Mouse (Mus musculus) lung, embryonic 14.5 days (tissue): ENCODE results near the gene Fhad1. TPM values are rescaled to one million over a fixed set of nuclear protein-coding genes. Genes with fewer than 3 reads are reported as not detected.

Source experiments
- ATAC-seq: fragments of 200-750 bp; cut with Nextera tagmentation; 2 replicates; pipeline ENCODE4 v1.8.0; 2017; ENCODE audit warnings: mild to moderate bottlenecking, moderate TSS enrichment, moderate library complexity; ENCODE audit not compliant: insufficient read depth
- DNase-seq: peaks from one replicate; pipeline ENCODE4 v3.0.0-alpha.2; 2015
- H3K27ac ChIP-seq: fragments of 300-500 bp; sonication (generic); 2 replicates; pipeline ENCODE4 v1.5.1; 2014; ENCODE audit warnings: low read depth, mild to moderate bottlenecking, moderate library complexity
- H3K27me3 ChIP-seq: fragments of 300-500 bp; sonication (generic); 2 replicates; pipeline ENCODE4 v1.6.1; 2014; ENCODE audit warnings: low read length, control low read depth; ENCODE audit not compliant: insufficient read depth
- H3K36me3 ChIP-seq: fragments of 300-500 bp; sonication (generic); 2 replicates; pipeline ENCODE4 v1.6.1; 2014; ENCODE audit warnings: control low read depth; ENCODE audit not compliant: insufficient read depth
- H3K4me1 ChIP-seq: fragments of 300-500 bp; sonication (generic); 2 replicates; pipeline ENCODE4 v1.6.1; 2014; ENCODE audit warnings: antibody characterized with exemption, control low read depth; ENCODE audit not compliant: insufficient read depth
- H3K4me2 ChIP-seq: fragments of 300-500 bp; sonication (generic); 2 replicates; pipeline ENCODE4 v1.6.1; 2014; ENCODE audit warnings: mild to moderate bottlenecking
- H3K4me3 ChIP-seq: fragments of 300-500 bp; sonication (generic); 2 replicates; pipeline ENCODE4 v1.5.1; 2014; ENCODE audit warnings: low read depth, low read length
- H3K9ac ChIP-seq: fragments of 300-500 bp; sonication (generic); 2 replicates; pipeline ENCODE4 v1.6.1; 2014
- H3K9me3 ChIP-seq: fragments of 300-500 bp; sonication (generic); 2 replicates; pipeline ENCODE4 v1.6.1; 2016; ENCODE audit warnings: low read depth, low read length, control low read depth
- CTCF ChIP-seq: IDR thresholded peaks from 2 replicates; pipeline ENCODE4 v1.5.1; 2016; ENCODE audit warnings: antibody characterized with exemption, low read depth
- WGBS: fragments of 180-500 bp; shearing (Covaris S2); extraction: QIAGEN DNeasy Blood & Tissue Kit; methylation state at CpG from one replicate; pipeline ENCODE4 v1.1.7; 2014; 5-methylcytosine and 5-hydroxymethylcytosine counted together
- polyA plus RNA-seq: library from polyadenylated mRNA; unstranded; fragments of >200 nt; fragmentation: Nextera tagmentation; extraction: Ambion mirVana; gene quantifications from 2 replicates; pipeline ENCODE4 v1.2.1, GENCODE M21; 2014

Gene Fhad1
- polyA plus RNA-seq, 1 experiment from 2014 or later, result 1.4 TPM

DNA sequence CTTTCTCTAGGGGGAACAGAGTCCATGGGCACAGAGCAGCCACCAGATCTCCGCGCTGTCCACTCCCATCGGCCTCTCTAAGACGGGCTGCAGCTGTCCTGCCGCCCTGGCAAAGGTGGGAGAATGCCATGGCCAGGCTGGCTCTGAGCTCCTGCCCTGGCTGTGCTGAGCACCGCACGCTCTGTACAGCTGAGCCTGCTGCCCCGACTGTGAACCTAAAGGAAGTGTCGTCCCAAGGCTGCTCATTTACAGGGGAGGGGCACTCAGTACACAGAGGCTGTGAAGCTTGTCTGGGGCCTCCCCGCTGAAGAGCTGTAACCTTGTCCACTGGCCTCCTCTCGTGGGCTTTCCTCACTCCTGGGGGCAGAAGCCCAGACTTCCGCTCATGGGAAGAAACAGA lies 29.6 kb upstream of the Fhad1 start:
- Histone ChIP-seq H3K9me3 (no peaks in the 10 kb centered on the region), H3K27me3 (no peaks in the 10 kb centered on the region), H3K4me1 (peaks cover 3% of the 10 kb centered on the region; the same call in 1 of the 2 replicates), H3K27ac (no peak overlapping the region), H3K4me2 (no peak overlapping the region), H3K36me3 (no peaks in the 10 kb centered on the region), H3K4me3 (no peak overlapping the region), H3K9ac (no peak overlapping the region)
- peak; percentile 34 for DNase-seq
- ATAC-seq, result peak; percentile 39; the same call in 1 of the 2 replicates
- TF ChIP-seq CTCF, result no peak
- 37% methylated on average over 12 of the region's 12 CpGs for WGBS

DNA sequence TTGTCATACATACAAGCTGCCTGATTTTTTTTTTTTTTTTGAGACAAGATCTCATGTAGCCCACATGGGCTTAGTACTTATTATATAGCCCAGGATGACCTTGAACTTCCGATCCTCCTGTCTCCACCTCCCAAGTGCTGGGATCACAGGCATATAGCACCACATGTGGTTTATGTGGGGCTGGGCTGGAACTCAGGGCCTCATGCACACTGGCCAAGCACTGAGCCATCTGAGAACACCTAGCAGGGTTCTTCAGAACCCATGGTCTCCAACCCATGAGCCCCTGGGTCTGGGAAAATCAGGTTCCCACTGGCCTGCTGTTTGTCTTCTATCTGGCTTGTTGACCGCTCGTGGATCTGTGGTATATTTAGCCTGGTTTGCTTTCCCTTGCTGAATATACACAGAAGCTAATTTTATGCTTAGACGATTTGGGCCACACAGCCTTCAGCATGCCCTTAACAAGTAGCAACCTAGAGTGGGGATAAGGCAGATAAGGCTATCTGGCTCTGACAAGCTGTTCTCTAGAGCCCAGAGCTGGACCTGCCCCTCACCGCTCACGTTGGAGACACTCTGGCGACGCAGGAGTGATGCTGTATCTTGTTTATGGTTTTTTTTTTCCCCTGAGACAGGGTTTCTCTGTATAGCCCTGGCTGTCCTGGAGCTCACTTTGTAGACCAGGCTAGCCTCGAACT lies 24.9 kb upstream of the Fhad1 start:
- Histone ChIP-seq H3K9ac (no peak overlapping the region), H3K27ac (no peak overlapping the region), H3K4me3 (no peak overlapping the region), H3K9me3 (no peaks in the 10 kb centered on the region), H3K36me3 (no peaks in the 10 kb centered on the region), H3K4me1 (peaks cover 3% of the 10 kb centered on the region; the same call in 1 of the 2 replicates), H3K27me3 (no peaks in the 10 kb centered on the region), H3K4me2 (no peak overlapping the region)
- ATAC-seq (no peak), DNase-seq (no peak)
- TF ChIP-seq CTCF, result no peak
- 79% methylated on average over 9 of the region's 9 CpGs for WGBS

DNA sequence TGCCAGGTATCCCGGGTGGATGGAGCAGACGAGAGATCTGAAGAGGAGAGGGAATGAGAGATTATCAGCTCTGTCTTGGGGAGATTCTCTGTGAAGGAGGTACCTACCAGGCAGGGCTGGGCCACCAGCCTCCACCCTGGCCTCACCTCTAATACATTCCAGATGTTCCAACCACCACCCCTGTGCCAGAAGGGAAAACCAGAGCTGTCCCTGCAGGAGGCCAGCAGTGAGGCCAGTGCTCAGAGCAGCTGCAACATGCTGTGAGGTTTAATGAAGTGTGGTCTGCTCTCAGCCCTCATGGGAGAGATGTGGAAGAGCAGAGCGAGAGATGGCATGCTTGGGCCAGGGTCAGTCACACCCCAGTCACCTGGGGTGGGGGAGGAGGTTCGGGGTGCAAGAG lies 23.0 kb upstream of the Fhad1 start:
- no peak overlapping the region for H3K9ac ChIP-seq
- DNase-seq, result no peak

DNA sequence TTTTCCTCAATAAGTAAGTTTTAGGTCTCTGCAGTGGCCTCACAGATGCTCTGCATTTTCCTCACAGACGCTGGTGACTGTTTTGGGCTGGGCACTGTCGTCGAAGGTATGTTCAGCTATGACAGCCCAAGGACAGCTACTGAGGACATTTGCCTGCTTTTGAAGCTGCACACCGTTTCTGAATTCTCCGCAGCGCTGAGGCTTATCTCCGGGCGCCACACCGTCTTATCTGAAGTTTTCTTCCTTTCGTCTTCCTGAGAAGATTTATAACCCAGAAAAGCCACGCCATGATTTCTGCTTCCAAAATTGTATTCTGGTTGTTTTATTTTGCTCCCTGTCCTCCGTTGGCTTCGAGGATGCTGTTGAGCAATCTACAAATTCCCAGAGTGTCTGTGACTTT lies 13.7 kb upstream of the Fhad1 start:
- no peak overlapping the region for H3K27ac ChIP-seq
- WGBS, result 33% methylated on average over 13 of the region's 13 CpGs
- TF ChIP-seq CTCF, result no peak
- H3K9me3 ChIP-seq, result no peaks in the 10 kb centered on the region
- 0 out of 2 replicates have a peak, but pooled peaks cover 4% of the 10 kb centered on the region for H3K36me3 ChIP-seq
- no peaks in the 10 kb centered on the region for H3K4me1 ChIP-seq
- H3K4me3 ChIP-seq, result no peak overlapping the region
- no peak for DNase-seq
- H3K9ac ChIP-seq, result no peak overlapping the region
- H3K27me3 ChIP-seq, result no peaks in the 10 kb centered on the region
- ATAC-seq, result no peak
- H3K4me2 ChIP-seq, result no peak overlapping the region

More for the DNA sequence above, 23.0 kb upstream of the Fhad1 start:
- ATAC-seq, result no peak
- no peak for TF ChIP-seq CTCF
- Histone ChIP-seq H3K9me3 (no peaks in the 10 kb centered on the region), H3K27ac (no peak overlapping the region), H3K27me3 (no peaks in the 10 kb centered on the region), H3K4me3 (no peak overlapping the region), H3K4me1 (no peaks in the 10 kb centered on the region), H3K36me3 (no peaks in the 10 kb centered on the region), H3K4me2 (no peak overlapping the region)
- 55% methylated on average over 4 of the region's 4 CpGs for WGBS

DNA sequence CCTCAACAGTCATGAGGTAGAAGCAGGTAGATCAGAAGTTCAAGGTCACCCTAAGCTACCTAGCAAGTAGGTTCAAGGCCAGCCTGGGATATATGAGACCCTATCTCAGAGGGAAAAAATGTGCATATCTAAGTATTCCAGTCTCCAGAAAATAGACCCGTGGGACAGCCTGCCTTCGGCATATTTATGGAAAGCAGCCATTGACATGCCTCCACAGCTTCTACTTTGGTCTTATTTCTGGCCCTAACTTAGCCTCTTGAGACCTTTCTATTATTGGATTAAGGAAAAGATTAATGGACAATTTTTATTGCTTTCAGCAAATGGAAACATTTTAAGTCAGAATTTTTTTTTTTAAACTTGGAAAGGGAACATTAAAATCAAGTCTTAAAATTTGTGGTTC lies 12.1 kb upstream of the Fhad1 start:
- Histone ChIP-seq H3K27ac (no peak overlapping the region), H3K27me3 (no peaks in the 10 kb centered on the region), H3K4me3 (no peak overlapping the region), H3K4me1 (no peaks in the 10 kb centered on the region), H3K9ac (no peak overlapping the region), H3K9me3 (no peaks in the 10 kb centered on the region), H3K4me2 (no peak overlapping the region), H3K36me3 (0 out of 2 replicates have a peak, but pooled peaks cover 4% of the 10 kb centered on the region)
- TF ChIP-seq CTCF, result no peak
- no peak for ATAC-seq
- 79% methylated on average over 2 of the region's 2 CpGs for WGBS
- no peak for DNase-seq

DNA sequence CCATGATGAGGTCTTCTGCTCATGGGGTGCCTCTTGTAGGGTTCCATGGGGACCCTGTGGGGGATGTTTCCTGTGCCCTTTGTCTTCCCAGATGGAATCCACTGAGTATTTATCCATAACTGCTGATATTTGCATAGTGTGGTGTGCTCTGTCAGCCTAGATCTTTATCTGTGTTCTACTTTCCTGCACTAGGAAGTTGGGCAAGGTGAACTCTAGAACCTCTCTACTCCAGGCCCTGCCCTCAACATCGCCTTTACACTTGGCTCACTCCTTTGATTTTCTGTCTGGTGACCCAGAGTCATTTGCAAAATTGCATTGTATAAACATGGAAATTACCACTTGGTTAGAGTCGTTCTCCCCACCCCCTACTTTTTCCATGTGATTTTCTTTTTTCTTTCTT lies 9.7 kb upstream of the Fhad1 start:
- H3K9ac ChIP-seq, result no peak overlapping the region
- H3K4me1 ChIP-seq, result no peaks in the 10 kb centered on the region
- ATAC-seq (no peak), DNase-seq (no peak)
- no peaks in the 10 kb centered on the region for H3K9me3 ChIP-seq
- H3K27ac ChIP-seq, result no peak overlapping the region
- WGBS, result 83% methylated on average over 2 of the region's 2 CpGs
- no peaks in the 10 kb centered on the region for H3K27me3 ChIP-seq
- no peak for TF ChIP-seq CTCF
- no peak overlapping the region for H3K4me2 ChIP-seq
- no peak overlapping the region for H3K4me3 ChIP-seq
- H3K36me3 ChIP-seq, result no peaks in the 10 kb centered on the region

DNA sequence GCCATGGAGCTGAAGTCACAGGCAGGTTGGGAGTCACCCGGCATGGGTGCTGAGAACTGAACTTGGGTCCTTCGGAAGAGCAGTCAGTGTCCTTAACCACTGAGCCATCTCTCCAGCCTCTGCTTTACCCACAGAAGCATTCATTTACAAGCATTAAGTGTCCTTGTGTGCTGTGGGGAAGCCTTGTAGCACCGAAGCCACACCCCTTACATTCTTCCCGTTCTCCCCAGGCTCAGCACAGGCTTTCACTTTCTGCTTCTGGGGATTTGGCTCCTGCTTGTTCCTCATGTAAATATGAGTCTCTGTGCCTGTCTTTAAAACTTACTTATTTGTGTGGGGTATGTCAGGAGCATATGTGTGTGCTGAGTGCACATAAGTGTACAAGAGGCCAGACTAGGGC lies 8.3 kb upstream of the Fhad1 start:
- no peak for TF ChIP-seq CTCF
- Histone ChIP-seq H3K27ac (no peak overlapping the region), H3K36me3 (no peaks in the 10 kb centered on the region), H3K9me3 (no peaks in the 10 kb centered on the region), H3K4me3 (no peak overlapping the region), H3K4me1 (no peaks in the 10 kb centered on the region), H3K4me2 (no peak overlapping the region), H3K9ac (no peak overlapping the region), H3K27me3 (no peaks in the 10 kb centered on the region)
- WGBS, result 56% methylated on average over 4 of the region's 4 CpGs
- no peak for DNase-seq
- ATAC-seq, result no peak
